Mouse (Mus musculus): ENCODE measurements around the gene Cfap58. TPM values are rescaled to one million over a fixed set of nuclear protein-coding genes. Genes with fewer than 3 reads are reported as not detected.

The Cfap58 gene
- polyA plus RNA-seq, 1 experiment: not detected

- Histone ChIP-seq H3K79me2 (ENCODE audit: control insufficient read depth, insufficient read depth) (peaks cover 92% of the 10 kb centered on the region), H3K4me2 (ENCODE audit: low read depth) (no peak overlapping the region), H3ac (ENCODE audit: control insufficient read depth, insufficient read length) (no peak overlapping the region), H3K4me3 (no peak overlapping the region), H3K27me3 (ENCODE audit: control insufficient read depth, insufficient read depth, insufficient read length) (no peaks in the 10 kb centered on the region), H3K36me3 (ENCODE audit: control insufficient read depth, insufficient read depth) (peaks cover 26% of the 10 kb centered on the region)
- TF ChIP-seq POLR2A (IDR thresholded peaks at IDR 0.05; ENCODE audit: insufficient read length, low read depth): no peak
- TF ChIP-seq TCF3 (IDR thresholded peaks at IDR 0.05; ENCODE audit: insufficient read length, low read depth): no peak
- no peak for TF ChIP-seq MYOD1 (IDR thresholded peaks at IDR 0.05; ENCODE audit: control insufficient read depth in 1 of 3, insufficient read length in 2 of 3, low read depth in 2 of 3)
- TF ChIP-seq TCF12 (IDR thresholded peaks at IDR 0.05; ENCODE audit: insufficient read depth, poor library complexity, severe bottlenecking): no peak
- TF ChIP-seq REST (IDR thresholded peaks at IDR 0.05; ENCODE audit: insufficient read depth, insufficient read length): no peak
- TF ChIP-seq MYOG (IDR thresholded peaks at IDR 0.05; ENCODE audit: control insufficient read depth in 1 of 3, insufficient read depth in 1 of 3, insufficient read length in 2 of 3, low read depth in 2 of 3): no peak
- TF ChIP-seq E2F4 (IDR thresholded peaks at IDR 0.05; ENCODE audit: insufficient read depth): no peak
These were observed 24.1 kb upstream of the Cfap58 start for GRCm38 (mm10) chr19:47913344-47913743.

GRCm38 (mm10) chr19:47914191-47914590, 23.3 kb upstream of the Cfap58 start:
- peaks cover 20% of the 10 kb centered on the region for H3K36me3 ChIP-seq (ENCODE audit: control insufficient read depth, insufficient read depth)
- H3K4me2 ChIP-seq (ENCODE audit: low read depth): no peak overlapping the region
- H3ac ChIP-seq (ENCODE audit: control insufficient read depth, insufficient read length): no peak overlapping the region
- TF ChIP-seq POLR2A (IDR thresholded peaks at IDR 0.05; ENCODE audit: insufficient read length, low read depth): no peak
- TF ChIP-seq E2F4 (IDR thresholded peaks at IDR 0.05; ENCODE audit: insufficient read depth): no peak
- no peak for TF ChIP-seq USF1 (IDR thresholded peaks at IDR 0.05; ENCODE audit: low read depth)
- no peak overlapping the region for H3K4me3 ChIP-seq
- no peaks in the 10 kb centered on the region for H3K27me3 ChIP-seq (ENCODE audit: control insufficient read depth, insufficient read depth, insufficient read length)
- H3K79me2 ChIP-seq (ENCODE audit: control insufficient read depth, insufficient read depth): peaks cover 92% of the 10 kb centered on the region

- Histone ChIP-seq H3K36me3 (ENCODE audit: control insufficient read depth, insufficient read depth) (peaks cover 20% of the 10 kb centered on the region), H3K4me2 (ENCODE audit: low read depth) (no peak overlapping the region), H3K79me2 (ENCODE audit: control insufficient read depth, insufficient read depth) (peaks cover 85% of the 10 kb centered on the region), H3K4me3 (no peak overlapping the region), H3K27me3 (ENCODE audit: control insufficient read depth, insufficient read depth, insufficient read length) (no peaks in the 10 kb centered on the region), H3ac (ENCODE audit: control insufficient read depth, insufficient read length) (no peak overlapping the region)
- no peak for TF ChIP-seq POLR2AphosphoS2 (IDR thresholded peaks at IDR 0.05; ENCODE audit: insufficient read length, low read depth)
- no peak for TF ChIP-seq E2F4 (IDR thresholded peaks at IDR 0.05; ENCODE audit: insufficient read depth)
- no peak for TF ChIP-seq MAX (IDR thresholded peaks at IDR 0.05; ENCODE audit: low read depth)
- TF ChIP-seq POLR2A (IDR thresholded peaks at IDR 0.05; ENCODE audit: insufficient read length, low read depth): no peak
- TF ChIP-seq MYOG (IDR thresholded peaks at IDR 0.05; ENCODE audit: control insufficient read depth in 1 of 3, insufficient read depth in 1 of 3, insufficient read length in 2 of 3, low read depth in 2 of 3): no peak
These were observed 22.2 kb upstream of the Cfap58 start for GRCm38 (mm10) chr19:47915251-47915650.

GRCm38 (mm10) chr19:47917396-47917795, 20.1 kb upstream of the Cfap58 start:
- Histone ChIP-seq H3K4me2 (ENCODE audit: low read depth) (peak overlapping the region; percentile 86), H3ac (ENCODE audit: control insufficient read depth, insufficient read length) (peak overlapping the region; percentile 18), H3K79me2 (ENCODE audit: control insufficient read depth, insufficient read depth) (peaks cover 66% of the 10 kb centered on the region), H3K4me3 (peak overlapping the region; percentile 96), H3K27me3 (ENCODE audit: control insufficient read depth, insufficient read depth, insufficient read length) (no peaks in the 10 kb centered on the region), H3K36me3 (ENCODE audit: control insufficient read depth, insufficient read depth) (peaks cover 9% of the 10 kb centered on the region)
- TF ChIP-seq MYOD1 (IDR thresholded peaks at IDR 0.05; ENCODE audit: control insufficient read depth in 1 of 3, insufficient read length in 2 of 3, low read depth in 2 of 3) (peak in 2 of 3 experiments; percentile 29 to 84), TCF12 (IDR thresholded peaks at IDR 0.05; ENCODE audit: insufficient read depth, poor library complexity, severe bottlenecking) (peak; percentile 7), MYOG (IDR thresholded peaks at IDR 0.05; ENCODE audit: control insufficient read depth in 1 of 3, insufficient read depth in 1 of 3, insufficient read length in 2 of 3, low read depth in 2 of 3) (peak in 2 of 3 experiments; percentile 43 to 85), E2F4 (IDR thresholded peaks at IDR 0.05; ENCODE audit: insufficient read depth) (no peak)

- Histone ChIP-seq H3K36me3 (ENCODE audit: control insufficient read depth, insufficient read depth) (peaks cover 5% of the 10 kb centered on the region), H3K79me2 (ENCODE audit: control insufficient read depth, insufficient read depth) (peaks cover 61% of the 10 kb centered on the region), H3K4me3 (peak overlapping the region; percentile 96), H3K27me3 (ENCODE audit: control insufficient read depth, insufficient read depth, insufficient read length) (no peaks in the 10 kb centered on the region), H3ac (ENCODE audit: control insufficient read depth, insufficient read length) (peak overlapping the region; percentile 18), H3K4me2 (ENCODE audit: low read depth) (peak overlapping the region; percentile 86)
- TF ChIP-seq POLR2A (IDR thresholded peaks at IDR 0.05; ENCODE audit: insufficient read length, low read depth) (peak; percentile 44), CEBPB (IDR thresholded peaks at IDR 0.05; ENCODE audit: insufficient read depth, poor library complexity, severe bottlenecking) (no peak), SRF (IDR thresholded peaks at IDR 0.05; ENCODE audit: control insufficient read depth, insufficient read length, low read depth) (no peak), POLR2AphosphoS2 (IDR thresholded peaks at IDR 0.05; ENCODE audit: insufficient read length, low read depth) (no peak), E2F4 (IDR thresholded peaks at IDR 0.05; ENCODE audit: insufficient read depth) (no peak), USF1 (IDR thresholded peaks at IDR 0.05; ENCODE audit: low read depth) (no peak)
These were observed 19.5 kb upstream of the Cfap58 start for GRCm38 (mm10) chr19:47918016-47918415.

Measured in myocyte (in vitro differentiated cells).